Mouse (Mus musculus) embryonic facial prominence, embryonic 15.5 days (tissue): ENCODE measurements around the gene Olfr1373. TPM values are rescaled to one million over a fixed set of nuclear protein-coding genes. Genes with fewer than 3 reads are reported as not detected.
"Not testable (repeated sequence)": the region's sequence is repeated elsewhere in the genome, so short reads cannot be mapped to it uniquely, and the experiment has no call there.

ENCODE experiments used
- ATAC-seq: fragments of 200-750 bp; cut with Nextera tagmentation; 2 replicates; pipeline ENCODE4 v1.8.0; 2017; ENCODE audit warnings: low read depth, moderate TSS enrichment; ENCODE audit not compliant: insufficient number of reproducible peaks, low FRiP score, low TSS enrichment
- H3K27ac ChIP-seq: fragments of 300-500 bp; sonication (generic); replicated peaks from 2 replicates; pipeline ENCODE4 v1.5.1; 2015; ENCODE audit warnings: mild to moderate bottlenecking, inconsistent platforms
- H3K27me3 ChIP-seq: fragments of 300-500 bp; sonication (generic); 2 replicates; pipeline ENCODE4 v1.6.1; 2015; ENCODE audit warnings: inconsistent platforms
- H3K36me3 ChIP-seq: fragments of 300-500 bp; sonication (generic); 2 replicates; pipeline ENCODE4 v1.6.1; 2015; ENCODE audit warnings: mild to moderate bottlenecking, inconsistent platforms
- H3K4me1 ChIP-seq: fragments of 300-500 bp; sonication (generic); 2 replicates; pipeline ENCODE4 v1.6.1; 2015; ENCODE audit warnings: inconsistent platforms
- H3K4me2 ChIP-seq: fragments of 300-500 bp; sonication (generic); replicated peaks from 2 replicates; pipeline ENCODE4 v1.6.1; 2015; ENCODE audit warnings: mild to moderate bottlenecking, inconsistent platforms
- H3K4me3 ChIP-seq: fragments of 300-500 bp; sonication (generic); replicated peaks from 2 replicates; pipeline ENCODE4 v1.5.1; 2015; ENCODE audit warnings: mild to moderate bottlenecking, inconsistent platforms
- H3K9ac ChIP-seq: fragments of 300-500 bp; sonication (generic); 2 replicates; pipeline ENCODE4 v1.6.1; 2015; ENCODE audit warnings: inconsistent platforms
- H3K9me3 ChIP-seq: fragments of 300-500 bp; sonication (generic); replicated peaks from 2 replicates; pipeline ENCODE4 v1.6.1; 2016; ENCODE audit warnings: inconsistent platforms
- WGBS: fragments of 180-500 bp; shearing (Covaris S2); methylation state at CpG from one replicate; pipeline ENCODE4 v1.1.7; 2015; 5-methylcytosine and 5-hydroxymethylcytosine counted together
- polyA plus RNA-seq: library from polyadenylated mRNA; unstranded; fragments of >200 nt; fragmentation: Nextera tagmentation; extraction: Ambion mirVana; gene quantifications from 2 replicates; pipeline ENCODE4 v1.2.1, GENCODE M21; 2015

The Olfr1373 gene
- not detected in 2 replicates for polyA plus RNA-seq

DNA sequence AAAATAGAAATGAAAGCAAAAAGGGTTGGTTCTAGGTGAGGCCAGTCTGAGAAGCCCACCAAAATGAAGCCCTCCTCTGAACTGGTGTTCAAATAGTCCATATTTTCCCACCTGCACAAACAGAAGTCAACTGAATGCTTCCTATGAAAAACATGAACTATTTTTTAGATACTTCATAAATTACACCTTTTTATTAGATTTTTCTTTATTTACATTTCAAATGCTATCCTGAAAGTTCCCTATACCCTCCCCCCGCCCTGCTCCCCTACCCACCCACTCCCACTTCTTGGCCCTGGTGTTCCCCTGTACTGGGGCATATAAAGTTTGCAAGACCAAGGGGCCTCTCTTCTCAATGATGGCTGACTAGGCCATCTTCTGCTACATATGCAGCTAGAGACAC is at the start of gene Olfr1373:
Gene Olfr1373, minus strand, starts transcription at position 101 of the 400 bp plus-strand sequence.
- 68% methylated on average over 1 of the region's 1 CpGs for WGBS
- H3K27ac ChIP-seq, H3K4me1 ChIP-seq, H3K9ac ChIP-seq, H3K4me2 ChIP-seq, H3K9me3 ChIP-seq, H3K4me3 ChIP-seq, ATAC-seq, H3K27me3 ChIP-seq, H3K36me3 ChIP-seq: not testable (repeated sequence)

DNA sequence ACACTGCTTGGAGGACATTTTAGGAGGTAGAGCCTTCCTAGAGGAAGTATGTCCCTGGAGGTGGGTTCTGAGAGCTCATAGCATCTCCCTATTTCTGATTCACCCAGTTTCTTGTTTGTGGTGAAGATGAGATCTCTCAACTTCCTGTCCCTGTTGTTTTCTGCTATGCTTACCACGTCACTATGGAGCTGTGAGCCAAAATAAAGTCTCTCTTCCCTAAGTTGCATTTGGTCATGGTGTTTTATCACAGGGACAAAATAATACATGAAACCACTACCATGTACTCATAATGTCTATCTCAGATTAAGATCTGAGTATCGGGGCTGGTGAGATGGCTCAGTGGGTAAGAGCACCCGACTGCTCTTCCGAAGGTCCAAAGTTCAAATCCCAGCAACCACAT is 35.3 kb upstream of the Olfr1373 start:
- ATAC-seq, H3K4me1 ChIP-seq, H3K27me3 ChIP-seq, H3K9me3 ChIP-seq, H3K27ac ChIP-seq, H3K36me3 ChIP-seq, H3K4me2 ChIP-seq, H3K4me3 ChIP-seq, H3K9ac ChIP-seq: not testable (repeated sequence)
- WGBS, result 90% methylated on average over 4 of the region's 4 CpGs

DNA sequence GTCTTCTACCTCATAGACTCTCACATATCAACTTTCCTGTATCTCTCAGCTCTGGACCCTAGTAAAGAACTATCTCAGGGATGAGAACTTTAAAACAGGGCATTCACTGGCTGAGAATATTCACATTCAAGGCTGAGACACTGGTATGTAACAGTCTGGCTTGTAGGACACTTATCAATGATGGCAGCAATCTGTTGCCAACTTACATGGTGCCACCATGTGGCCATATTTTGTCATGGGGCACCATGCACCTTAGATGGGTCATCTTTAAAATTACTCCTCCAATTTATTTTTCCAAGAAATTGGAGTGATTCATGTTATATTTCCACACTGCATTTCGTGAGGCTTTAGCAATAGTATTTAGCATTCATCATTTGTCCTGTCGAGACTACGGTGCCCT is 34.6 kb upstream of the Olfr1373 start:
- WGBS, result 86% methylated on average over 2 of the region's 3 CpGs
- H3K4me1 ChIP-seq, result not testable (repeated sequence)

DNA sequence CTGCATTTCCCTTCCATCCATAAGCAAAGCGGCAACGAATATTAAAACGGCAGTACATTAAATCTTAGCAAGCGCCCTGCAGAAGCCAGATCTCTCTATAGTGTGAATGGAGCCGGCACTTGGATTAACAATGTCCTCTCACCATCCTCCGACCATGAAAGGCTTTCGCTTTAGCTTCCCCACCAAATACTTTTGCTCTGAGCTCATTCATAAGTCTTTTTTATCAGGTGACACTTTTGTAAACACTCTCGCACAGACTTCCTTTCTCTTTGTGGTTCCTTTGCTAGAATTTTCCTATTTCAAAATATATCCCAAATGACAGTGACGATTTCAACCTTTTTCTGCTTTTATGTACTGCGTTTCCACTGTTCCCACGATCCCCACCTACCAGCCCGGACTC is 23.1 kb upstream of the Olfr1373 start:
- no peak for ATAC-seq
- H3K4me3 ChIP-seq, result peak overlapping the region; percentile 45

More for the DNA sequence above, 34.6 kb upstream of the Olfr1373 start:
- not testable (repeated sequence) for H3K36me3 ChIP-seq, H3K4me3 ChIP-seq, H3K9ac ChIP-seq, H3K27me3 ChIP-seq, ATAC-seq, H3K27ac ChIP-seq, H3K4me2 ChIP-seq, H3K9me3 ChIP-seq

DNA sequence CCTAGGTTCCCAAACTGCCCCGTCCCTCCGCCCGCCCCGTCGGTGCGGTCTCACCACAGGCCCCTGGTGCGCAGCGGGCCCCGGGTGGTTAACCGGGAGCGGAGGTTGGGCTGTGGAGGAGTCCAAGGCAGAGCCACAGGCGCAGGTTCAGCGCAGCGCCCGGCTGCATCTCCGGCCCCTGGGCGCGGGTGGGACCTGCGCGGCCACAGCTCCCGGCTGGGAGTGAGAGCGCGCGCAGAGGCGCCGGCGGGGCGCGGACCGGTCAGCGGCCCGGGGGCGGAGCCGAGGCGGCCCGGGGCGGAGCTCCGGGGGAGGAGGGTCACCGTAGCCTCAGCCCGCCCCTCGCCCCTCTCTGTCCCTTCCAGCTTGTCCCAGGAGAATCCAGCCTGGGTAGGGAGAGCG is 22.6 kb upstream of the Olfr1373 start:
- H3K4me2 ChIP-seq, result peak overlapping the region; percentile 76
- not testable (repeated sequence) for H3K9ac ChIP-seq, H3K9me3 ChIP-seq, H3K36me3 ChIP-seq, H3K27ac ChIP-seq
- H3K27me3 ChIP-seq, result peaks cover 51% of the 10 kb centered on the region
- peaks cover 14% of the 10 kb centered on the region for H3K4me1 ChIP-seq
- peak overlapping the region; percentile 45 for H3K4me3 ChIP-seq
- peak; percentile 76 for ATAC-seq
- WGBS, result under 1% methylated on average over 28 of the region's 42 CpGs

More for the DNA sequence above, 23.1 kb upstream of the Olfr1373 start:
- no peak overlapping the region for H3K27ac ChIP-seq
- no peaks in the 10 kb centered on the region for H3K9me3 ChIP-seq
- H3K36me3 ChIP-seq, result no peaks in the 10 kb centered on the region
- H3K4me2 ChIP-seq, result peak overlapping the region; percentile 76
- H3K27me3 ChIP-seq, result peaks cover 51% of the 10 kb centered on the region
- 18% methylated on average over 12 of the region's 12 CpGs for WGBS
- H3K4me1 ChIP-seq, result peaks cover 14% of the 10 kb centered on the region
- H3K9ac ChIP-seq, result no peak overlapping the region

GRCm38 (mm10) chr11:52167126-52167525 is 21.8 kb upstream of the Olfr1373 start:
- Histone ChIP-seq H3K9ac (no peak overlapping the region), H3K4me1 (peaks cover 14% of the 10 kb centered on the region), H3K9me3 (no peaks in the 10 kb centered on the region), H3K27me3 (peaks cover 51% of the 10 kb centered on the region), H3K36me3 (no peaks in the 10 kb centered on the region), H3K4me3 (peak overlapping the region; percentile 12), H3K27ac (no peak overlapping the region), H3K4me2 (peak overlapping the region; percentile 76)
- ATAC-seq, result no peak
- 2% methylated on average over 21 of the region's 21 CpGs for WGBS

DNA sequence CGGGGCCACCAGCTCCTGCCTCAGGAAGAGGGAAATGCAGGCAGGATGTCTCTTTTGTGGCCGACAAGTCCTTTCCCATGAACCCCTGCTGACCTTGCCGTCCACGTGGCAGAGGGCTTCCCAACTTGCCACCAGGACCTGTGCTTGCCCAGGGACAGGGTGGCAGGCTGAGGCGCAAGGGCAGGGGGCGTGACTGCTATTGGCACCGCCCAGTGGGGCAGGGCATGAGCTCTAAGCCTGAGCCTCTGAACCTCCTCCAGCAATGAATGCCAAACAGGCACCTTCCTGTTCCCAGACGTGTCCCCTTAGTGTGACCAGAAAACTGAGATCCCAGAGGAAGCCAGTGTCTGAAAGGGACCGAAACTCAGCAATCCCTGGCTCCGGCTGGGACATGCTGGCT is 18.6 kb upstream of the Olfr1373 start:
- no peak overlapping the region for H3K27ac ChIP-seq
- 32% methylated on average over 10 of the region's 10 CpGs for WGBS
- no peak overlapping the region for H3K4me3 ChIP-seq
- H3K4me1 ChIP-seq, result peaks cover 14% of the 10 kb centered on the region
- ATAC-seq, result no peak
- H3K4me2 ChIP-seq, result no peak overlapping the region
- peaks cover 36% of the 10 kb centered on the region for H3K27me3 ChIP-seq
- H3K9ac ChIP-seq, result no peak overlapping the region
- H3K9me3 ChIP-seq, result no peaks in the 10 kb centered on the region
- no peaks in the 10 kb centered on the region for H3K36me3 ChIP-seq

DNA sequence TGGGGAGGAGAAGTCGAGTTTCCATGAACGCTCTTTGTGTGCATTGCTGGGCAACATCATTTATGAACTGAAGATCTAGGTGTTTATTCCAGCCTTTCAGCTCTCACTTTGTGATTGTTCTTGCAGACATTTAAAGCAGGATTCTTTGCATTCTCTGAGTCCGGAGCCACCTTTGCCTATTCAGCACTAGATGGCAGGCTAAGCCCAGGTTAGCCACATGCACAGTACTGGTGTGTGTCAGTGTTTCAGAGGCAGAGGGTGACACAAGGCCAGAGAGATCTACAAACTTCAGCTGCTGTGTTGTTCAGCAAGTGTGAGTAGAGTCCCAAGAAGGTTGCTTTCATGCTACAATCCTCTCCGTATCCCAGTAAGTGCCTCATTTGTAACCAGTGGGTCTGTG is 1.7 kb downstream of the Olfr1373 start:
- not testable (repeated sequence) for ATAC-seq, H3K27ac ChIP-seq, H3K9me3 ChIP-seq, H3K4me2 ChIP-seq, H3K27me3 ChIP-seq, H3K36me3 ChIP-seq, H3K4me3 ChIP-seq, H3K9ac ChIP-seq, H3K4me1 ChIP-seq
- 36% methylated on average over 4 of the region's 4 CpGs for WGBS

DNA sequence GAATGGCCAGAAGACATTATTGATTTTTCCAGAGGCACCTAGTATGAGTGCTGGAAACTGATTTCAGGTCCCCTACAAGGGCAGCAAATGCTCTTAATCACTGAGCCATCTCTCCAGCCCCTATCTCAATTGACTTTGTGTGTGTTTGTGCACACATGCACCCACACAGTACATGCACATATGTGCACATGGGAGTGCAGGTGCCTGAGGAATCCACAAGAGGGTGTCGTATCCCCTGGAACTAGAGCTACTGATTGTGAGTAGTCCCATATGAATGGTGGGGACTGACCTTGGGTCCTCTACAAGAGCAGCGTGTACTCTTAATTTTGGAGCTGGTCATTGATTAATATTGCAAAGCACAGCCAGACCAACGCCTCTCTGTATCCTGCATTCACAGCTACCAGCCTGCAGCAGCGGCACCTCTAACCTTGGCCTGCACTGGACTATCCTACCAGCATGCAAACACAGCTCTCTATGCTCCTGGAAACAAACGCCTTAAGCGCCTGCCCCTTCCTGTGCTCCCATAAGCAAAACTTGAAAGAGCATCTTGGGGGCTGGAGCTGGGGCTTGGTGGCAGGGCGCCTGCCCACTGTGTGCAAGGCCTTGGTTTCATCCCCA is 14.8 kb downstream of the Olfr1373 start:
- no peak for ATAC-seq
- Histone ChIP-seq H3K4me2 (no peak overlapping the region), H3K4me1 (no peaks in the 10 kb centered on the region), H3K36me3 (peaks cover under 1% of the 10 kb centered on the region), H3K9ac (no peak overlapping the region), H3K9me3 (no peaks in the 10 kb centered on the region), H3K27me3 (no peaks in the 10 kb centered on the region), H3K4me3 (no peak overlapping the region), H3K27ac (no peak overlapping the region)
- 80% methylated on average over 7 of the region's 7 CpGs for WGBS

DNA sequence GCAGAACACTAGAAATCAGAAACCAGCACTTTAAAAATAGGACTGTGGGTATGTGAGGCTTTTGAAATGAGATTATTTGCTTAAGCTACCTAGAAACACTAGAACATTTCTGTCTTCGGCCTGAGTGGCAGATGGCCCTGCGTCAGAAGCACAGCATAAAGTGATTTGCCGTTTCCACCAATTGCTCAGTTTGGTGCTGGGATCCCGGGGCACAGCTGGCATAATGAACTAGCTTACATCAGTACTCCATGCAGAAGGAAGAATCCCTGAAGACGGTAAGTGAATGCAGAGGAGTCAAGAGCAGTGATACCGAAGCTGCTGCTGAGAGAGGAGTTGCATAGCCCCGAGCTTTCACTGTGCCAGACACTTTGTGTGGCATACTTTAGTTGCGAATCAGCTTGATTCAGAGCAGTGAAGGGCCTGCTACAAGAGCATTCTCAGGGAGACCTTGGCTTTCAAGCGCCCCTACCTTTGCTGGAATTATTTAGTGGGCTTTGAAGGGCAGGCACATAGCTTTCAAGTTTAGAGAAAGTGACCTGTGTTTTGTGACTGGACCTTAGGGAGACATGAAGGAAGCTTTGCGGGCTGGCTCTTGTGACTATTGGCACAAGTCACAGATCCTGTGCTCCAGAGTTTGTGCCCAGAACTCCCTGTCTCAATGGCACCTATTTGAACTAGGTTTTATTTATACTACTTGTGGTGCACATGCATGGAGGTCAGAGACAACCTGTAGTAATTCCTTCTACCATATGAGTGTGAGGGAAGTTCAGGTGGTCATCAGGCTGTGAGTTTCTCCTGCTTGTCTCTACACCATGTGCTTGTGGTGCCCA is 15.5 kb downstream of the Olfr1373 start:
- no peaks in the 10 kb centered on the region for H3K9me3 ChIP-seq
- H3K4me1 ChIP-seq, result no peaks in the 10 kb centered on the region
- H3K4me2 ChIP-seq, result no peak overlapping the region
- H3K9ac ChIP-seq, result no peak overlapping the region
- H3K4me3 ChIP-seq, result no peak overlapping the region
- peaks cover 8% of the 10 kb centered on the region for H3K36me3 ChIP-seq
- WGBS, result 63% methylated on average over 10 of the region's 10 CpGs
- no peak for ATAC-seq
- no peaks in the 10 kb centered on the region for H3K27me3 ChIP-seq
- peak overlapping the region; percentile 28; the same call in 1 of the 2 replicates for H3K27ac ChIP-seq

GRCm38 (mm10) chr11:52129171-52129570 is 16.2 kb downstream of the Olfr1373 start:
- Histone ChIP-seq H3K4me3 (no peak overlapping the region), H3K4me1 (no peaks in the 10 kb centered on the region), H3K9ac (no peak overlapping the region), H3K36me3 (peaks cover 14% of the 10 kb centered on the region), H3K4me2 (no peak overlapping the region), H3K9me3 (no peaks in the 10 kb centered on the region), H3K27ac (0 out of 2 replicates have a peak overlapping the region, but pooled peaks have one; percentile 28), H3K27me3 (no peaks in the 10 kb centered on the region)
- ATAC-seq, result no peak
- 25% methylated on average over 3 of the region's 3 CpGs for WGBS
